Mouse (Mus musculus): ENCODE measurements around the gene Slc5a11.

Slc5a11 gene

GRCm38 (mm10) chr7:123212316-123212715 lies 2.3 kb upstream of the Slc5a11 start:
- no peak for DNase-seq (ENCODE audit: low read depth, low spot score)

- DNase-seq (ENCODE audit: low read depth, low spot score) = no peak
Measured at GRCm38 (mm10) chr7:123215138-123215537, 558 bp downstream of the Slc5a11 start.

DNA sequence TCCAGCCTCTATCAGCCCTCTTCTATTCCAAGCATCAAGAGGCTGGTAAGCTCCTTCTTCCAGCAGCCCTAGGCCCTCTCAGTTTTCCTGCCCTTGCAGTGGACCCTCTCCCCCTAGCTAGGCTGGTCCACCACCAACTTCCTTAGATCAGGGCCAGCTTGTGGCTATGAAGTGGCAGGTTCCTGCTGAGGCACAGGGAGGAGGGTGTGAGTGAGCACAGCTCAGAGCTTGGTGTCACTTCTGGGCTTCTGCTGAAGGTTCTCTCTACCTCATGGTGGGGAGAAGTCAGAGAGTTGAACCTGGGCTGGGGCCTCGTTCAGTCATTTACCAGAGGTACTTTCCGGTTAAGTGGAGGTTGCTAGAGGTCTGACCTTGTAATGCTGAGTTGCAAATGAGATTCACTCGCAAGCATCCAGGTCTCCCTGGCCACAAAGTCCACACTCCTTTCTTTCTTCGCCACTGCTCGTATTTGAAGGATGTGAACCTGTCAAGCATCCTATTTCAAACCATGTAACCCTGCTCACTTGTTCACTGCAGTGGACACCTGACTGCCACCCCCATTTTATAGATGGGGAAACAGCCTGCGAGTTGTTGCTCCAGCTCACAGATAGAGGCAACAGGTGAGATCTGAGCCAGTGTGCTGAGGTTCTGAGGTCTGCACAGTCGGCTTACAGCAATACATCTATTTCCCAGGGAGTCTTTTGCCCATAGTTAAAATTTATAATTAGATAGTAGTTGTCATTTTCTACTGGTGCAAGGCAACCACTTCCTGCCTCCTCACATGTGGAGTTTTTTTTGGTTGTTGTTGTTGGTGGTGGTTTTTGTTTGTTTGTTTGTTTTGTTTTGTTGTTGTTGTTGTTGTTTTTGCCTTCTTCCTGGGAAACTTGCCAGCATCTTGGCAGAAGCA lies 3.1 kb downstream of the Slc5a11 start:
- no peak for DNase-seq (ENCODE audit: low read depth, low spot score)

DNA sequence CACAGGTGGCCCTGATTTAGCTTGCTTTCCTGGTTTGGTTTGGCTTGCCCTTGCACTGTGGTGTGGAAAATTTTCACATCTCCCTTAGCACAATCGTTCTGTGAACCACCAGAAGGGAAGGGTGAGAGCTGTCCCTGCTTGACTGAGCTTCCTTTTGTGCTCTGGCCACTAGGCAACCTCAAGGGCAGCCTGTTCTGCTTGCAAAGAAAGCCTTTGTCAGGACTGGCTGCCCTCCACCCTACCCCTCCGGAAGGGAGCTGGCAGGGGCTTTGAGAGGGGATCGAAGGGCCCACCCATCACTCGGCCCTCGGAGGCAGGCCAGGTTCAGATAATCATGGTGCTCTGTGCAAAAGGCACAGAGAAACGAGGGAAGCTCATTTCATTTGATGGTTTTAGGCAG lies 4.0 kb downstream of the Slc5a11 start:
- DNase-seq (ENCODE audit: low read depth, low spot score) = no peak

DNA sequence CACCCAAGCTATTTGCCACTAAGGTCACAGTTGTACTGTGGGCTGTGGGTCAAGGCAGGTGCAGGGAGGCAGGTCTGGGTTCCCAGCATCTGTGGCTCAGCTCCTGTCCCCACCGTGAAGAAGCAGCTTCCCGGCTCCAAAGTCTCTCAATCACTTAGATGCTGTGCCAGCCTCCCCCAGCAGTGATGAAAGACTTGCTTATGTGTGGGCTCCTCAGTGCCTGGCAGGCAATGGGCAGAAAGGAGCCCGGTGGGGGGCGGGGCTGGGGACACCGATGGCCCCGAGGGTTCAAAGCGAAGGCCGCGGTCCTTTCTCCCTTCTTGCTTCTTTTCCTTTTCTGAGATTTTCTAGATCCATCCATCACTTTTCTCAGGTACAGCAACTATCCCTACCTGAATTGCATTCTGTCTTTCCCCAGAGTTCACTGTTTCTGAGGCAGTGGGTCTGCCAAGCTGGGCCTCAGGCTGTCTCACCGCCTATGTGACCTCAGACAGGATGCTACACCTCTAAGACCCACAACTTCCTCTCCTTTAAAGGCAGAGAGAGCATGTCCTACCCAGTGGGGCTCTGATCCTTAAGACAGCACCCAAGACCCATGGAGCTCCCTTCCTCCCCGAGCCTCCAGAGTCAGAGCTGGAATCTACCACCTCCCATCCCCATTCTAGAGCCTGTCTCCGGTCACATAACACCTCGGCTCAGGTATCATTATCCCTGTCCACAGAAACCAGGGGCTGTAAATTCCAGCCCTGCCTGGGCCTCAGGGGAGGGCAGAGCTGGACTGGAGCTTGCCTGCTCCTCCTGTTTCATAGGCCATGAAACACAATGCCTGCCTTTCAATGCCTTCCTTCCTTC lies 5.4 kb downstream of the Slc5a11 start:
- DNase-seq (ENCODE audit: low read depth, low spot score) = no peak

GRCm38 (mm10) chr7:123220633-123220942 lies 6.0 kb downstream of the Slc5a11 start:
- no peak for DNase-seq (ENCODE audit: low read depth, low spot score)

DNA sequence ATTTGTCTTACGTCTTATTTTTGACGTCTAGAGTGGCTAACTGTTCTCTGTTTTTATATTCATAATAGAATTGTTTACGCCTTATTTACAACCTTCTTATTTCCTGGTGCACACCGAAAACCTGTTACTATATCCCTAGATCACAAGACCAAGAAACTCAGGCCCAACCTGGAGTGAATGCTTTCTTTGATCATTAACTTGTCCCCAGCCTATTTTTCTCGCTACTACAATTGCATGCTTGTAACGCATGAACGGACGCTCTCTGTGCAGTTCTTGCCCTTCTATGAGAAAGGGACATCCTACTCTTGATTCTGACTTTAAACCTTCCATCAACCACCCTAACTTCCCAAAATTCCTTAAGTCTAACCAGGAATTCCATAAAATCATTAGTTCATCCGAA lies 9.5 kb downstream of the Slc5a11 start:
- no peak for DNase-seq (ENCODE audit: low read depth, low spot score)

DNA sequence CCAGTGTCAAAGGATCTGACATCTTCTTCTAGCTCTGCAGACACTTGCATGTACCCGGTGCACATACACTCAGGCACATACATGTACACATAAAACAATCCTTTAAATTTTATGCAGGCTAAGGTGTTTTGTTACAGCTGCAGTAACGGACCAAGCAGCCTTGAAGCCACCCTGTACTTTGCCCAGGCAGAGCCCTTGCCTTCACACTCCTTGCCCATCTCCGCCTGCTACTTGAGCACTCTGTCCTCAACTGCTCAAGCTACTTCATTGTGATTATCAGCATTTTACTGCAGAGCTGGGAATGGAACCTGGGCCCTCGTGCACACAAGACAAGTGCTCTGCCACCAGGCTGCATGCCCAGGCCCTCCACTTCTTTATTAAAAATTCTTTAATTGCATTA lies 10.6 kb downstream of the Slc5a11 start:
- no peak for DNase-seq (ENCODE audit: low read depth, low spot score)

DNA sequence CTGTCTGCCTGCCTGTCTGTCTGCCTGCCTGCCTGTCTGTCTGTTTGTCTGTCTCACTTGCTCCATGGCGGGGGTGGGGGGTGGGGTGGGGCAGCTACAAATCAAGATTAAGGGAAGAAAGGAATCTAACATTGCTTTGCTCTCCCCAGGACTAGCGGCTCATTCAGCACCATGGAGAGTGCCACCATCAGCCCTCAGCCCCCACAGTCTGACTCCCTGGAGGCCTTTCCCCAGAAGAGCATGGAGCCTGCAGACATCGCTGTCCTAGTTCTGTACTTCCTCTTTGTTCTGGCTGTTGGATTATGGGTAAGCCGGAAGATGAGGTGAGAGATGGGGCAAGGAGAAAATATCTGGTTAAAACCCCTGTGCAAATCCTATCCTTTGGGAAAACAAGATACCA lies 20.9 kb downstream of the Slc5a11 start:
- DNase-seq (ENCODE audit: low read depth, low spot score) = no peak

- DNase-seq (ENCODE audit: low read depth, low spot score) = no peak
Measured at GRCm38 (mm10) chr7:123238621-123239020, 24.0 kb downstream of the Slc5a11 start.

DNA sequence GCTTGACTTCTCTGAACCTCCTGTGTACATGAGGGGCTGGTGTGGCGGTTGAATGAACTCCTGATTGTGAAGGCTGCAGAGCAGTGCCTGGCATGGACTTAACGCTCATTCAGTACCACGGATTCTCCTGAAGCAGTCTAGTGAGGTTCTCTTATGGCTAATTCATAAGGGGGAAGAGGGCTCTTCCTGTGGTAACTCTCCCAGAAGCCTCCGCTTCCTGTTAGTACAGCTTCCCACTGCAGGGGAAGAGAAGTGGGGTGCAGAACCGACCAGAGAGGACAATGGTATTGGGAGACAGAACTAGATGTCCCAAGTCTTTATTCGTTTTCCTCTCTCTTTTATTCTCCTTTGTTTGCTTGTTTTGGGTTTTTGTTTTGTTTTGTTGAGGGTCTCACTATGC lies 25.5 kb downstream of the Slc5a11 start:
- no peak for DNase-seq (ENCODE audit: low read depth, low spot score)

- DNase-seq (ENCODE audit: low read depth, low spot score) = no peak
Measured at GRCm38 (mm10) chr7:123242241-123242640, 27.7 kb downstream of the Slc5a11 start.

GRCm38 (mm10) chr7:123244833-123245232 lies 30.3 kb downstream of the Slc5a11 start:
- no peak for DNase-seq (ENCODE audit: low read depth, low spot score)

DNA sequence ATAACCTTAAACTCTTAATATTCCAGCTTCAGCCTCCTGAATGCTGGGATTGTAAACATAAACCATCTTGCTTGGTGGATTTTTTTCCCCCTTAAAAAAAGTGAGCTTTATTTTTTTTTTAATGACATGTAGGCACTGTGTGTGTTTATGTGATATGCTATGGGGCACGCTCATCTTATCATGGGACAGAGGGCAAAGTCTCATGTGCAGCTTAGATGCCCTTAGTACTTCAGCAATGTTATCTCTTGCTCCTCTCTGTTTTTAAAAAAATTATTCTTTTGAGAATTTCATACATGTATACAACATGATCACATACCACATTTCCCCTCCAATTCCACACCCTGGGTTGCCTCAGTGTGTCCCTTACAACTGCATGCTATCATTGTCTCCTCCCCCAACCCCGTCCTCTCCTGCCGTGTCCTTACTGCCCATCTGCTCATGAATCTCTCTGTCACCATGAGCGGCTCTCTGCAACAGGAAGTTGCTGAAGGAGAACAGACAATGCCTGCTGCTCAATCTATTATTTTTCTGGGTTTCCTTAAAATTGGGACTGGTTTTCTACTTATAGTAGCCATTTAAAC lies 32.0 kb downstream of the Slc5a11 start:
- DNase-seq (ENCODE audit: low read depth, low spot score) = no peak

DNA sequence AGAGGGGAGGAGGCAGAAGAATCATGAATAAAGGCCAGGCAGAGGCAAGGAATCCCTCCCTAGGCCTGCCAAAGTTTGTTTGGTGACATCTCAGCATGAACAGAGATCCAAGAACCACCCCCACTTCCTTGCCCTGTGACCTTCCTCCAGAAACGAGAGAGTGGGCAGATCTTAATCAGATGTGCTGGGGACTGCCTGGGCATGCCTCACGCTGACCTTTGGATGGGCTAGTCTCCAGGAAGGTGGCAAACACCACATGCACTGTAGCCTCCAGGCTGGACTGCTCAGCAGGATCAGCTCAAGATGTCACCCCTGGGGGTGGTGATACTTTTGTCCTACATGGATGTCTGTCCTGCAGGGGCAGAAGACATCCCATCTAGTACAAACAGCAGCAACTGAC lies 33.6 kb downstream of the Slc5a11 start:
- no peak for DNase-seq (ENCODE audit: low read depth, low spot score)

GRCm38 (mm10) chr7:123251343-123251742 lies 36.8 kb downstream of the Slc5a11 start:
- no peak for DNase-seq (ENCODE audit: low read depth, low spot score)

- DNase-seq (ENCODE audit: low read depth, low spot score) = no peak
Measured at GRCm38 (mm10) chr7:123253396-123253795, 38.8 kb downstream of the Slc5a11 start.

DNA sequence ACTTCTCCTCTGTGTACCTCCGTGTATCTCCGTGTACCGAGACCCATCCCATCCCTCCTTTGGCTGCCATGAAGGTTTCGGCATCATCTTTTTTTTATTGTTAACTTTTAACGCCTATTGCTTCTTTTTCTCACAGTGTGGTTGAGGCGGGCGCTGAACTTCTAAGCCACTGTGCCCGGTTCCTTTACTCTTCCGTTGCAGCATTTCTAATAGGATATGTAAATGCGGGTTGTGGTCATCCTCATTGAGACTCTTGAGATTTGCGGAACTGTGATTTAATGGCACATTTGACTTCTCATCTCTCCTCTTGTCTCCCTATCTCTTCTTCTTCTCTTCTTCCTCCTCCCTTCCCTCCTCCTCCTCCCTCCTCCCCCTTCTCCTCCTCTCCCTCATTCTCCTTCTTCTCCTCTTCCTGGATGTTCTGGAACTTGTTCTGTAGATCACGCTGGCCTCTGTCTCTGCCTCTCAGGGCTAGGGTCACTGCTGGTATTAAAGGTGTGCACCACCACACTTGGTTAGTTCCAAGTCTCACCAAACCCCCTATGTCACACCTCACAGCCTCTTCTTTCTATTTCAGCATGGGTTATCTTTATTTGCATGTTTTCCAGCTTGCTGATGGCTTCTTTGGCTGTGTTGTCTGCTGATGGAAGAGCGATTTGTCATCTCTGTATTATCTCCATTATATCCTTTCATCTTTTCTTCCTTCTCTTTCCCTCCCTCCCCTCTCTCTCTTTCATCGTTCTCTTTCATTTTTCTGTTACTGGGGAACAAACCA lies 39.8 kb downstream of the Slc5a11 start:
- DNase-seq (ENCODE audit: low read depth, low spot score) = no peak

DNA sequence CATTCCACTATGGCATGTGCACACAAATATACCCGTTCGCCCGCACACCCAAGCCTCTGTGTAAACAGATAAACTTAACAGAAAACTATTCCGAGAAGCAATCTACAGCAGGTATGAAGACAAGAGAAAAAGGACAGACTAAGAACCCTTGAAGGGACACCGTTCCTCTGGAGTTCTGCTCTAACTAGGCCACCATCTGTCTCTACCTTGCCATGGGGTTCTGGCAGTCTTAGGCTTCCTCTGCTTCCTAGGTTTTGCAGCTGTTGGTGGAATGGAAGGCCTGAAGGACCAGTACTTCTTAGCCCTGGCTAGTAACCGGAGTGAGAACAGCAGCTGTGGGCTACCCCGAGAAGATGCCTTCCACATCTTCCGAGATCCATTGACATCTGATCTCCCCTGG lies 43.5 kb downstream of the Slc5a11 start:
- no peak for DNase-seq (ENCODE audit: low read depth, low spot score)

DNA sequence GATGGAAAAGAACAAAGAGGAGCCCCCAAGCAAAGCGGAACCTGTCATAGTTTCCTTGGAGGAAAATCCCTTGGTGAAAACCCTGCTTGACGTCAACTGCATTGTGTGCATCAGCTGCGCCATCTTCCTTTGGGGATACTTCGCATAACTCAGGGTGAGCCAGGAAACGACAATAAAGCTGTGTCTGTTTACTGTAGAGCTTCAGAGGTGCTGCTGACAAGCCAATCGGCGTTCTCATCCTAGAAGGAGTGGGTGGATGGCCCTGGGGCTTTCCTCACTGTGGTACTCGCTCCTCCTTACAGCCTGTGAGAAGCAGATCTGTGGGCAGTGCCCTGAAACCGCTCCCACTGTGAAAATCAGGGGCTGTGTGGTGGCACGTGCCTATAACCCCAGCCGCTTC lies 58.5 kb downstream of the Slc5a11 start:
- DNase-seq (ENCODE audit: low read depth, low spot score) = no peak

DNA sequence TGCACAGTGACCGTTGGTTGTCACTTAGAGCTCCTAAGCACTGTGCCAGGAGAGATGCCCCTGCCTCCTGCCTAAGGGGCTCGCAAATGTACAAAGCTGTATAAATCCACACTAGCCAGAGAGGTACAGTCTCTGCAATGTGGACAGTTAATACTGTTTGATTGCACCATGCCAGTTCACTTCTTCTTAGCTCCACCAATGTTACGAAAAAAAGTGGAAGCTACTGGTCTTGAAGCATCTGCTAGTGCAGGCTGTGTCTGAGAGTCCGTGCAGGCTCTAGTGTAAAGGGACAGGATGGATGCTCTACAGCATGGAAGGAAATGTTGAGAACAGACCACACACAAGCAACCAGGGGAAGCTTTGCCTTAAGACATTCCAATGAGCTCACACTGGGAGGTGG lies 62.0 kb downstream of the Slc5a11 start:
- DNase-seq (ENCODE audit: low read depth, low spot score) = no peak

DNA sequence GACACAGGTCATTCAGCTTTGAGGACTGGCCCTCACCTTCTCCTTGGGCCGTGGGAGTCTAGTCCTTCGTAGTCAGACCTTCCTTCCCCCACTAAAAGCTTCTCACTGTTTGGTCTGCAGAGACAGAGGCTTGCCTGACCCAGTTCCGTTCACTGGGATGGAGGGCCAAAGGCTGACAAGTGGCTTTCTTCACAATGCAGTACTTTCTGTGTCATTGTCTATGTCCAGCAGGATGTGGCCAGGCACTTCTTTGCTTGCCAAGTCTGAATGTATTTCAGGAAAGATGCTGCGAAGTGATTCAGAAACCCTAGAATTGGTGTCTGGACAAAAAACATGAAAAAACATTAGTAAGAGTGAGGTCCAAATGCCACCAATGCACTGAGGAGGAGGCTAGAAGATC lies 65.2 kb downstream of the Slc5a11 start:
- no peak for DNase-seq (ENCODE audit: low read depth, low spot score)
